Mouse (Mus musculus) cerebellum, adult 2 months (tissue): Measurements from ENCODE around the gene Fgd6.

Experiments
- CTCF ChIP-seq: fragments of 200-500 bp; IDR thresholded peaks from 2 replicates; pipeline ENCODE4 v1.5.1; 2011; ENCODE audit warnings: low read depth, mild to moderate bottlenecking, control low read depth, low read length, moderate library complexity, borderline replicate concordance; ENCODE audit not compliant: insufficient read depth
- POLR2A ChIP-seq: fragments of 200-500 bp; IDR thresholded peaks from 2 replicates; pipeline ENCODE4 v1.6.1; 2011; ENCODE audit warnings: low read length, control low read depth, borderline replicate concordance; ENCODE audit not compliant: insufficient read depth

DNA sequence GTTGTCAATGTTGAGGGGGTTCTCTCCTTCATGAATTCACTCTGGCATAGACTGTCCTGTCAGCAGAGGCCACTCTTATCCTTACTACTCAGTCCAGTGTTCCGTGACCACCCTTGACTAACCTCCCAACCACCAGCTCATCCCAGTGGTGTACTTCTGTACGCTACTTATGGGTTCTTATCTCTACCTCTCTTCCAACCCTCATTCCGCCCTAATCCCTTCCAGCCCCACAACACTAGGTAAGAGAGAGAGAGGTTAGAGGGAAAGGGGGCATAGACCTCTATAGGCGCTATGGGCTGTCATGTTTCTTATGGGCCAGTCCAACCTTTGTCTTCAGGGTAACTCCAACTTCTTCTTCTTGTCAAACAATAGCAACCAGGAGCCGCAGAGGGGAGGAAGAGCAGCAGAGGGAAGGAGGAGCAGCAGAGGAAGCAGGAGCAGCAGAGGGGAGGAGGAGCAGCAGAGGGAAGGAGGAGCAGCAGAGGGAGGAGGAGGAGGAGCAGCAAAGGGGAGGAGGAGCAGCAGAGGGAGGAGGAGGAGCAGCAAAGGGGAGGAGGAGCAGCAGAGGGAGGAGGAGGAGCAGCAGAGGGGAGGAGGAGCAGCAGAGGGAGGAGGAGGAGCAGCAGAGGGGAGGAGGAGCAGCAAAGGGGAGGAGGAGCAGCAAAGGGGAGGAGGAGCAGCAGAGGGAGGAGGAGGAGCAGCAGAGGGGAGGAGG is 125.4 kb downstream of the Fgd6 start:
- TF ChIP-seq POLR2A = no peak
- TF ChIP-seq CTCF = no peak
